Mouse (Mus musculus) ovary, postnatal 10 days (tissue): ENCODE results near the gene Crtc1.

Experiments
- DNase-seq: peaks from one replicate; pipeline ENCODE4 v3.0.0; 2022; ENCODE audit warnings: low spot score

Crtc1 gene

GRCm38 (mm10) chr8:70462516-70462813 is 23.1 kb upstream of the Crtc1 start:
- no peak for DNase-seq

- no peak for DNase-seq
Observed at GRCm38 (mm10) chr8:70461765-70462515, 22.6 kb upstream of the Crtc1 start.

GRCm38 (mm10) chr8:70460606-70461005 is 21.2 kb upstream of the Crtc1 start:
- DNase-seq = no peak

GRCm38 (mm10) chr8:70460199-70460598 is 20.8 kb upstream of the Crtc1 start:
- no peak for DNase-seq

- DNase-seq = no peak
Observed at GRCm38 (mm10) chr8:70459636-70460035, 20.3 kb upstream of the Crtc1 start.

GRCm38 (mm10) chr8:70458462-70458861 is 19.1 kb upstream of the Crtc1 start:
- DNase-seq = no peak

GRCm38 (mm10) chr8:70457882-70458281 is 18.5 kb upstream of the Crtc1 start:
- DNase-seq = no peak

- DNase-seq = no peak
Observed at GRCm38 (mm10) chr8:70456996-70457395, 17.6 kb upstream of the Crtc1 start.

GRCm38 (mm10) chr8:70453852-70454251 is 14.5 kb upstream of the Crtc1 start:
- DNase-seq = no peak

- no peak for DNase-seq
Observed at GRCm38 (mm10) chr8:70452196-70452966, 13.0 kb upstream of the Crtc1 start.

- DNase-seq = peak; percentile 29
Observed at GRCm38 (mm10) chr8:70447639-70448420, 8.5 kb upstream of the Crtc1 start.

- no peak for DNase-seq
Observed at GRCm38 (mm10) chr8:70445988-70446387, 6.6 kb upstream of the Crtc1 start.

- no peak for DNase-seq
Observed at GRCm38 (mm10) chr8:70443326-70443725, 3.9 kb upstream of the Crtc1 start.

- no peak for DNase-seq
Observed at GRCm38 (mm10) chr8:70441565-70441964, 2.2 kb upstream of the Crtc1 start.

- no peak for DNase-seq
Observed at GRCm38 (mm10) chr8:70440246-70440645, 867 bp upstream of the Crtc1 start.

- no peak for DNase-seq
Observed at GRCm38 (mm10) chr8:70439848-70440179, 435 bp upstream of the Crtc1 start.

- no peak for DNase-seq
Observed at GRCm38 (mm10) chr8:70438423-70438822, 956 bp downstream of the Crtc1 start.

GRCm38 (mm10) chr8:70435156-70435555 is 4.2 kb downstream of the Crtc1 start:
- DNase-seq = no peak

GRCm38 (mm10) chr8:70432991-70433536 is 6.3 kb downstream of the Crtc1 start:
- DNase-seq = no peak

GRCm38 (mm10) chr8:70431213-70431612 is 8.2 kb downstream of the Crtc1 start:
- DNase-seq = no peak

- no peak for DNase-seq
Observed at GRCm38 (mm10) chr8:70426300-70426907, 13.0 kb downstream of the Crtc1 start.

GRCm38 (mm10) chr8:70422722-70423121 is 16.7 kb downstream of the Crtc1 start:
- DNase-seq = no peak
